Mouse (Mus musculus): Measurements from ENCODE around the gene Orc2. TPM values are rescaled to one million over a fixed set of nuclear protein-coding genes. Genes with fewer than 3 reads are reported as not detected.
A peak's percentile ranks its signal among the peaks of the same experiment; 100 is the strongest.

The Orc2 gene
- 10 to 100 TPM; 10.7 to 11.2 TPM for total RNA-seq (2021)

- DNase-seq, result peak; percentile 88
- intact Hi-C loops (cut with DNase I), result no loop called here
These were observed at the start of gene Orc2 for GRCm38 (mm10) chr1:58504577-58505254. Gene Orc2, minus strand, starts transcription at chr1:58505109.

GRCm38 (mm10) chr1:58541386-58541785 lies 36.5 kb upstream of the Orc2 start:
- no peak for DNase-seq
- intact Hi-C loops (cut with DNase I), result no loop called here

GRCm38 (mm10) chr1:58507249-58507648 lies 2.3 kb upstream of the Orc2 start:
- DNase-seq, result no peak
- intact Hi-C loops (cut with DNase I), result no loop called here

- intact Hi-C loops (cut with DNase I), result no loop called here
- DNase-seq, result no peak
These were observed 1.0 kb downstream of the Orc2 start for GRCm38 (mm10) chr1:58503793-58504370.

GRCm38 (mm10) chr1:58503134-58503533 lies 1.8 kb downstream of the Orc2 start:
- intact Hi-C loops (cut with DNase I), result no loop called here
- DNase-seq, result no peak

GRCm38 (mm10) chr1:58498758-58499157 lies 6.2 kb downstream of the Orc2 start:
- intact Hi-C loops (cut with DNase I), result no loop called here

GRCm38 (mm10) chr1:58497678-58498077 lies 7.2 kb downstream of the Orc2 start:
- intact Hi-C loops (cut with DNase I), result no loop called here
- DNase-seq, result no peak

More at GRCm38 (mm10) chr1:58498758-58499157, 6.2 kb downstream of the Orc2 start:
- DNase-seq, result no peak

- no peak for DNase-seq
- intact Hi-C loops (cut with DNase I), result no loop called here
These were observed 9.3 kb downstream of the Orc2 start for GRCm38 (mm10) chr1:58495603-58496002.

- intact Hi-C loops (cut with DNase I), result no loop called here
- no peak for DNase-seq
These were observed 22.3 kb downstream of the Orc2 start for GRCm38 (mm10) chr1:58482647-58483046.

- intact Hi-C loops (cut with DNase I), result no loop called here
- DNase-seq, result no peak
These were observed 29.2 kb downstream of the Orc2 start for GRCm38 (mm10) chr1:58475662-58476061.

GRCm38 (mm10) chr1:58465561-58465960 lies 39.3 kb downstream of the Orc2 start:
- no peak for DNase-seq
- intact Hi-C loops (cut with DNase I), result no loop called here

GRCm38 (mm10) chr1:58465042-58465441 lies 39.9 kb downstream of the Orc2 start:
- intact Hi-C loops (cut with DNase I), result no loop called here
- no peak for DNase-seq

GRCm38 (mm10) chr1:58463935-58464334 lies 41.0 kb downstream of the Orc2 start:
- intact Hi-C loops (cut with DNase I), result no loop called here
- DNase-seq, result no peak

GRCm38 (mm10) chr1:58460566-58460965 lies 44.3 kb downstream of the Orc2 start:
- intact Hi-C loops (cut with DNase I), result no loop called here
- DNase-seq, result no peak

- DNase-seq, result no peak
- intact Hi-C loops (cut with DNase I), result no loop called here
These were observed 46.0 kb downstream of the Orc2 start for GRCm38 (mm10) chr1:58458867-58459266.

- no peak for DNase-seq
- intact Hi-C loops (cut with DNase I), result no loop called here
These were observed 46.7 kb downstream of the Orc2 start for GRCm38 (mm10) chr1:58458175-58458574.

- intact Hi-C loops (cut with DNase I), result no loop called here
- no peak for DNase-seq
These were observed 50.6 kb downstream of the Orc2 start for GRCm38 (mm10) chr1:58454316-58454715.

- DNase-seq, result no peak
- intact Hi-C loops (cut with DNase I), result no loop called here
These were observed 56.5 kb downstream of the Orc2 start for GRCm38 (mm10) chr1:58448396-58448795.

- intact Hi-C loops (cut with DNase I), result no loop called here
- DNase-seq, result no peak
These were observed 57.1 kb downstream of the Orc2 start for GRCm38 (mm10) chr1:58447766-58448165.

GRCm38 (mm10) chr1:58445861-58446260 lies 59.0 kb downstream of the Orc2 start:
- no peak for DNase-seq
- intact Hi-C loops (cut with DNase I), result loop anchor here (2.0 kb wide), 1 partner anchor 21 kb away; the partner anchor contains the start of gene Clk1

GRCm38 (mm10) chr1:58445143-58445722 lies 59.7 kb downstream of the Orc2 start, which contains the start of the genes Nif3l1 and Ppil3:
Gene Nif3l1, plus strand, starts transcription at chr1:58445151.
Gene Ppil3, minus strand, starts transcription at chr1:58445486.
- intact Hi-C loops (cut with DNase I), result loop anchor here (2.0 kb wide), 1 partner anchor 20 kb away; the partner anchor contains the start of gene Clk1
- peak; percentile 77 to 87 for DNase-seq

GRCm38 (mm10) chr1:58444691-58445090 lies 60.2 kb downstream of the Orc2 start:
- intact Hi-C loops (cut with DNase I), result loop anchor here (2.0 kb wide), 1 partner anchor 20 kb away; the partner anchor contains the start of gene Clk1

More at GRCm38 (mm10) chr1:58444691-58445090, 60.2 kb downstream of the Orc2 start:
- no peak for DNase-seq

Data from heart, postnatal 36 days (tissue).